Mouse (Mus musculus) MEL (cell line): ENCODE measurements at regions not wholly inside any gene's neighbourhood (a gene's known extent, or its start where the extent isn't known, plus 50 kb on each side); places are given as distances from the start of the nearest gene placed in this dataset.

ENCODE experiments used
- DNase-seq: peaks from one replicate; pipeline ENCODE4 v3.0.0; 2011; ENCODE audit warnings: low read depth, low spot score
- H3K27ac ChIP-seq: 2 replicates; pipeline ENCODE4 v1.5.1; 2012; ENCODE audit warnings: low read depth, mild to moderate bottlenecking, control low read depth, low read length, moderate library complexity; ENCODE audit not compliant: control insufficient read depth
- H3K27me3 ChIP-seq, 2 experiments: fragments of 150-350 bp in 1 of 2; sonication (generic) in 1 of 2; 2 replicates each; pipeline ENCODE4 v1.6.1; 2012; ENCODE audit warnings: low read length in 2 of 2, mild to moderate bottlenecking in 2 of 2, improper control_type of control experiment in 1 of 2, moderate library complexity in 1 of 2; ENCODE audit not compliant: insufficient read depth in 2 of 2, control insufficient read depth in 1 of 2
- H3K36me3 ChIP-seq, 2 experiments: 2 replicates each; pipeline ENCODE4 v1.6.1; 2012 to 2014; ENCODE audit warnings: low read length in 2 of 2, improper control_type of control experiment in 1 of 2, inconsistent platforms in 1 of 2, mild to moderate bottlenecking in 1 of 2; ENCODE audit not compliant: insufficient read depth in 2 of 2, control insufficient read depth in 1 of 2
- H3K4me1 ChIP-seq, 2 experiments: fragments of 150-350 bp in 1 of 2; sonication (generic) in 1 of 2; 2 replicates each; pipeline ENCODE4 v1.6.1; 2012; ENCODE audit warnings: low read length in 2 of 2, improper control_type of control experiment in 1 of 2, mild to moderate bottlenecking in 1 of 2; ENCODE audit not compliant: insufficient read depth in 2 of 2, control insufficient read depth in 1 of 2
- H3K4me3 ChIP-seq, 2 experiments: fragments of 150-350 bp in 1 of 2; sonication (generic) in 1 of 2; 2 replicates each; pipeline ENCODE4 v1.5.1; 2012; ENCODE audit warnings: low read depth in 2 of 2, low read length in 2 of 2, mild to moderate bottlenecking in 2 of 2, moderate library complexity in 2 of 2, control low read depth in 1 of 2, improper control_type of control experiment in 1 of 2; ENCODE audit not compliant: control insufficient read depth in 1 of 2, insufficient read depth in 1 of 2
- H3K79me2 ChIP-seq: 2 replicates; pipeline ENCODE4 v1.6.1; 2012; ENCODE audit warnings: mild to moderate bottlenecking, low read length, moderate library complexity; ENCODE audit not compliant: control insufficient read depth, poor library complexity, insufficient read depth
- H3K9ac ChIP-seq: 2 replicates; pipeline ENCODE4 v1.6.1; 2012; ENCODE audit warnings: low read depth, mild to moderate bottlenecking, control low read depth, low read length, moderate library complexity; ENCODE audit not compliant: control insufficient read depth, poor library complexity, severe bottlenecking
- H3K9me3 ChIP-seq: fragments of 150-350 bp; sonication (generic); replicated peaks from 2 replicates; pipeline ENCODE4 v1.6.1; 2012; ENCODE audit warnings: mild to moderate bottlenecking, low read length, improper control_type of control experiment, moderate library complexity; ENCODE audit not compliant: insufficient read depth
- BHLHE40 ChIP-seq: IDR thresholded peaks from 2 replicates; pipeline ENCODE4 v1.6.1; 2012; ENCODE audit warnings: low read depth, mild to moderate bottlenecking, inconsistent platforms, low read length, improper control_type of control experiment, borderline replicate concordance
- CHD1 ChIP-seq: IDR thresholded peaks from 2 replicates; pipeline ENCODE4 v1.6.1; 2012; ENCODE audit warnings: low read depth, mild to moderate bottlenecking, inconsistent platforms, low read length, improper control_type of control experiment
- CHD2 ChIP-seq: IDR thresholded peaks from 2 replicates; pipeline ENCODE4 v1.6.1; 2011; ENCODE audit warnings: low read length, improper control_type of control experiment
- EP300 ChIP-seq, 2 experiments: IDR thresholded peaks; 2 replicates each; pipeline ENCODE4 v1.6.1; 2011; ENCODE audit warnings: improper control_type of control experiment in 2 of 2, low read length in 2 of 2, low read depth in 1 of 2, mild to moderate bottlenecking in 1 of 2
- ETS1 ChIP-seq: IDR thresholded peaks from 2 replicates; pipeline ENCODE4 v1.6.1; 2012; ENCODE audit warnings: low read depth, mild to moderate bottlenecking, inconsistent platforms, low read length, improper control_type of control experiment, moderate library complexity
- GATA1 ChIP-seq: IDR thresholded peaks from 2 replicates; pipeline ENCODE4 v1.6.1; 2011; ENCODE audit warnings: low read depth, low read length, improper control_type of control experiment
- KAT2A ChIP-seq: conservative IDR thresholded peaks from 2 replicates; pipeline ENCODE4 v1.6.1; 2012; ENCODE audit warnings: low read depth, low read length, improper control_type of control experiment, inconsistent platforms
- MAZ ChIP-seq: IDR thresholded peaks from 2 replicates; pipeline ENCODE4 v1.6.1; 2012; ENCODE audit warnings: low read depth, mild to moderate bottlenecking, inconsistent platforms, low read length, improper control_type of control experiment
- MYB ChIP-seq: IDR thresholded peaks from 2 replicates; pipeline ENCODE4 v1.6.1; 2011; ENCODE audit warnings: mild to moderate bottlenecking, low read depth, low read length, improper control_type of control experiment
- MYC ChIP-seq: IDR thresholded peaks from 2 replicates; pipeline ENCODE4 v1.6.1; 2011; ENCODE audit warnings: low read depth, mild to moderate bottlenecking, low read length, improper control_type of control experiment, moderate library complexity
- NRF1 ChIP-seq: IDR thresholded peaks from 2 replicates; pipeline ENCODE4 v1.6.1; 2014; ENCODE audit warnings: low read depth, mild to moderate bottlenecking, inconsistent platforms, low read length, improper control_type of control experiment, moderate library complexity; ENCODE audit not compliant: poor library complexity, insufficient read depth, severe bottlenecking
- POLR2AphosphoS2 ChIP-seq: IDR thresholded peaks from 2 replicates; pipeline ENCODE4 v1.6.1; 2011; ENCODE audit warnings: low read length, improper control_type of control experiment
- POLR2AphosphoS5 ChIP-seq: IDR thresholded peaks from 2 replicates; pipeline ENCODE4 v1.6.1; 2012; ENCODE audit warnings: low read depth, borderline replicate concordance, mild to moderate bottlenecking, inconsistent platforms, low read length, moderate library complexity, mixed read lengths
- TAL1 ChIP-seq: IDR thresholded peaks from 2 replicates; pipeline ENCODE4 v1.6.1; 2012; ENCODE audit warnings: mild to moderate bottlenecking, inconsistent platforms, low read length, moderate library complexity, mixed read lengths
- TBP ChIP-seq: IDR thresholded peaks from 2 replicates; pipeline ENCODE4 v1.8.0; 2011; ENCODE audit warnings: low read depth, low read length, improper control_type of control experiment
- TCF12 ChIP-seq: IDR thresholded peaks from 2 replicates; pipeline ENCODE4 v1.6.1; 2014; ENCODE audit warnings: low read depth, mild to moderate bottlenecking, inconsistent platforms, low read length, improper control_type of control experiment, moderate library complexity
- UBTF ChIP-seq: IDR thresholded peaks from 2 replicates; pipeline ENCODE4 v1.6.1; 2012; ENCODE audit warnings: low read depth, mild to moderate bottlenecking, inconsistent platforms, low read length, improper control_type of control experiment, moderate library complexity, borderline replicate concordance; ENCODE audit not compliant: insufficient read depth

DNA sequence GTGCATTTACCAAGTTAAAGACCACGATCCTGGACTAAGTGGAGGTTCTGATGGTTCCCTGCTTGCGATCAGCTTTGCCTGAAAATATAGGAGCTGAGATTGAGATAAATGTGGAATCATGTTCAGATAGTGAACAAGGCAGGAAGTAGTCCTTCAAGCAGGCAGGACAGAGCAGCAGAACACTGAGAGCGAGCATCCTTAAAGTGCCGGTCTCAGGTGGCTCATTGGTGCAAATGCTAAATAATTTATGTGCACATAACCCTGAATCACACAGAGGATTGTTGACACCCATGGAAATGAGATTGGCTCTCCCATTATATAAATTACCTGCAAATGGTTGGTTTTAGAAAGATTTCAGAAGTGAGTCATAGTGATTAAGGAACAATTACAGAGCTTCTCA is 243.8 kb upstream of the Dcn start:
- no peak for TF ChIP-seq GATA1
- TF ChIP-seq ETS1: no peak
- no peak for TF ChIP-seq EP300 (IDR thresholded peaks at IDR 0.05; ENCODE audit: low read depth in 1 of 2, low read length in 2 of 2)
- TF ChIP-seq CHD2: no peak
- TF ChIP-seq POLR2AphosphoS5: no peak
- no peak for TF ChIP-seq MAZ
- TF ChIP-seq KAT2A: no peak
- TF ChIP-seq MYB: no peak
- TF ChIP-seq, all 39 proteins: peak for 0
- Histone ChIP-seq H3K27me3 (no peaks in the 10 kb centered on the region), H3K79me2 (no peaks in the 10 kb centered on the region), H3K4me3 (no peak overlapping the region), H3K9ac (no peak overlapping the region), H3K36me3 (no peaks in the 10 kb centered on the region), H3K27ac (no peak overlapping the region), H3K9me3 (no peaks in the 10 kb centered on the region), H3K4me1 (no peaks in the 10 kb centered on the region)
- no peak for DNase-seq

DNA sequence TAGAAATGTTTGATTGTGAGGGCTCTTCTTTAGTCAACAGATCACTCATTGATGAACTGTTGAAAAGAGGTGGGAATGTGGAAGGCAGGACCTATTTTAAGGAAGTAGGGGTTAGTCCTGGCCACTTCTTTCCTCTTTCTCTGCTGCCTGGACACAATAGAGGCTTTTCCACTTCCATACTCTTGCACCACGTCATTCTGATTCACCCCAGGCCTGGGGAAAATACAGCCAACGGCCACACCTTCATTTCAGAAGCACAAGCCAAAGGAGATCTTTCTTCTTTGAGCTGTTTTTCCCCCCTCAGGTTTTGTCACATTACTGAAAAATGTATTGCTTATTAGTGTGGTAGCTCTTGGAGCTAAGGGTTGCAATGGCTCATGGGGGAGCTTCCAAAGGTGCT is 237.9 kb upstream of the Dcn start:
- Histone ChIP-seq H3K4me1 (no peaks in the 10 kb centered on the region), H3K9me3 (no peaks in the 10 kb centered on the region), H3K27ac (no peak overlapping the region), H3K27me3 (no peaks in the 10 kb centered on the region), H3K79me2 (no peaks in the 10 kb centered on the region)
- no peak for DNase-seq
- TF ChIP-seq CHD1 (no peak), TCF12 (no peak), BHLHE40 (no peak), UBTF (no peak), EP300 (IDR thresholded peaks at IDR 0.05; ENCODE audit: low read depth in 1 of 2, low read length in 2 of 2) (no peak), TBP (no peak), TAL1 (no peak), POLR2AphosphoS2 (no peak), MYC (no peak), POLR2AphosphoS5 (no peak)
- TF ChIP-seq, all 39 proteins: peak for 0
- Histone ChIP-seq H3K9ac (no peak overlapping the region), H3K4me3 (no peak overlapping the region), H3K36me3 (no peaks in the 10 kb centered on the region)

DNA sequence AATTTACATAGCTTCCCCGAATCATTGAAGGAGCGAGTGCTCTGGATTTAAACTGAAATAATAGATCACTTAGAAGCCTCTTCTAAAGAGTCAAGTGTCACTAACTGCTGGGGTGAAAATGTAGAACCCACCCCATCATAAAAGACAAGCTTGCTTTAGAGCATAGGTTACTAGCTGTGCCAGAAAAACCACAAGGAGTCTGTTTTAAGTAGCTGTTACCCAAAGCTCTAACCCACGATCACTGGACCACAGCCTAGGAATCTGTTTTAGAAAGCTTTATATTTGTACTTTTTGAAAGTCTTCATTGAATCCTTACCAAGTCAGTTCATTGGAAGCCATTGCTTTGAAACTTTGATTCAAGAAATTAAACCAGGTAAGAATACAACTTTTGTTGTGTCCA is 233.7 kb upstream of the Dcn start:
- Histone ChIP-seq H3K4me3 (no peak overlapping the region), H3K9ac (no peak overlapping the region), H3K36me3 (no peaks in the 10 kb centered on the region), H3K79me2 (no peaks in the 10 kb centered on the region), H3K27ac (no peak overlapping the region), H3K27me3 (no peaks in the 10 kb centered on the region), H3K4me1 (no peaks in the 10 kb centered on the region), H3K9me3 (no peaks in the 10 kb centered on the region)
- no peak for DNase-seq
- TF ChIP-seq NRF1: no peak
- no peak for TF ChIP-seq GATA1
- no peak for TF ChIP-seq MAZ
